Mouse (Mus musculus): ENCODE data around the gene Ahsg.
"Not testable (repeated sequence)": the region's sequence is repeated elsewhere in the genome, so short reads cannot be mapped to it uniquely, and the experiment has no call there.

The Ahsg gene

GRCm38 (mm10) chr16:22939120-22939695 is 48.1 kb downstream of the Ahsg start:
- H3K27me3 ChIP-seq (ENCODE audit: insufficient read depth, low read length) = no peaks in the 10 kb centered on the region
- H3K9me3 ChIP-seq (ENCODE audit: low read length) = peaks cover 36% of the 10 kb centered on the region
- no peak for TF ChIP-seq CTCF (conservative IDR thresholded peaks at IDR 0.05; ENCODE audit: low read length)
- no peak for TF ChIP-seq POU5F1 (IDR thresholded peaks at IDR 0.05; ENCODE audit: borderline replicate concordance, low read length)
- no peak for TF ChIP-seq NANOG (IDR thresholded peaks at IDR 0.05; ENCODE audit: borderline replicate concordance, low read length)
- H3K4me1 ChIP-seq (replicated peaks; ENCODE audit: low read depth, low read length) = no peaks in the 10 kb centered on the region
- H3K4me3 ChIP-seq (replicated peaks; ENCODE audit: low read length) = no peak overlapping the region
- H3K36me3 ChIP-seq (ENCODE audit: insufficient read depth, low read length) = peaks cover 5% of the 10 kb centered on the region; the same call in 1 of the 2 replicates

DNA sequence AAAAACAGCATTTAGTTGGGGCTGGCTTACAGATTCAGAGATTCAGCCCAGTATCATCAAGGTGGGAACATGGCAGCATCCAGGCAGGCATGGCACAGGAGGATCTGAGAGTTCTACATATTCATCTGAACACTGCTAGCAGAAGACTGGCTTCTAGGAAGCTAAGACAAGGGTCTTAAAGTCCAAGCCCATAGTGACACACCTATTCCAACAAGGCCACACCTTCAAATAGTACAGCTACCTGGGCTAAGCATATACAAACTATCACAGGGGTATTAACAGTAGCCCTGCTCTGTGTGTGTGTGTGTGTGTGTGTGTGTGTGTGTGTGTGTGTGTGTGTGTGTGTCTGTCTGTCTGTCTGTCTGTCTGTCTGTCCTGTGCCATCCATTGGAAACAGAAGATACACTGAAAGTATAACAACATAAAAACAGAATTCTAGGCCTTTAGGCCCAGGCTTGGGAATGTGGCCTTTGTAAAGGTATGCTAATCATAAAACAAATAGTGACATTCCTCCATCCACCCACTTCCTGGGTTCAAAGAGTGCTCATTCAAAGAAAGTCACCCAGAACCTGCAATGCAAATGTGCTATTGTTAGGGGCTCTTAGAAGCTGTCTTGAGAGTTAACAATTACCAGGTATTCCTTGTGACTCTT is 50.9 kb downstream of the Ahsg start:
- H3K4me3 ChIP-seq (replicated peaks; ENCODE audit: low read length); H3K36me3 ChIP-seq (ENCODE audit: insufficient read depth, low read length); H3K4me1 ChIP-seq (replicated peaks; ENCODE audit: low read depth, low read length); H3K27me3 ChIP-seq (ENCODE audit: insufficient read depth, low read length): not testable (repeated sequence)
- peaks cover 45% of the 10 kb centered on the region for H3K9me3 ChIP-seq (ENCODE audit: low read length)

DNA sequence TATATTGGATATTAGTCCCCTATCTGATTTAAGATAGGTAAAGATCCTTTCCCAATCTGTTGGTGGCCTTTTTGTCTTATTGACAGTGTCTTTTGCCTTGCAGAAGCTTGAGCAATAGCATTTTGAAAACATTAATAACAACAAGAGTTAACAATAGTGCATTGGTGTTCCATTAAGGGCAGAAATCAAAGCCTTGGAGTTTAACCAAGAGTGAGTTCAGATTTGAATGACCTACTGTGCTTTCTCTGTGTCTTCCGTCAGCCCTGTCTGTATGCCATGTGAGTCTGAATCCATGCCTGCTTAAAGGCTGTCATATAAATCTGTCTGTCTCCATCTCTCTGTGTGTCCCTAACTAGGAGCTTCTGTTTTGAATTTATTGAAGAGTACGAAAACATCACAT is 56.3 kb downstream of the Ahsg start:
- H3K27me3 ChIP-seq (ENCODE audit: insufficient read depth, low read length) = no peaks in the 10 kb centered on the region
- H3K4me3 ChIP-seq (replicated peaks; ENCODE audit: low read length) = no peak overlapping the region
- H3K4me1 ChIP-seq (replicated peaks; ENCODE audit: low read depth, low read length) = no peaks in the 10 kb centered on the region
- peaks cover 25% of the 10 kb centered on the region for H3K9me3 ChIP-seq (ENCODE audit: low read length)
- no peak for TF ChIP-seq POU5F1 (IDR thresholded peaks at IDR 0.05; ENCODE audit: borderline replicate concordance, low read length)
- no peak for TF ChIP-seq CTCF (conservative IDR thresholded peaks at IDR 0.05; ENCODE audit: low read length)
- TF ChIP-seq NANOG (IDR thresholded peaks at IDR 0.05; ENCODE audit: borderline replicate concordance, low read length) = no peak
- H3K36me3 ChIP-seq (ENCODE audit: insufficient read depth, low read length) = peaks cover 5% of the 10 kb centered on the region; the same call in 1 of the 2 replicates
